Mouse (Mus musculus): ENCODE data around the gene Hdac1.

DNA sequence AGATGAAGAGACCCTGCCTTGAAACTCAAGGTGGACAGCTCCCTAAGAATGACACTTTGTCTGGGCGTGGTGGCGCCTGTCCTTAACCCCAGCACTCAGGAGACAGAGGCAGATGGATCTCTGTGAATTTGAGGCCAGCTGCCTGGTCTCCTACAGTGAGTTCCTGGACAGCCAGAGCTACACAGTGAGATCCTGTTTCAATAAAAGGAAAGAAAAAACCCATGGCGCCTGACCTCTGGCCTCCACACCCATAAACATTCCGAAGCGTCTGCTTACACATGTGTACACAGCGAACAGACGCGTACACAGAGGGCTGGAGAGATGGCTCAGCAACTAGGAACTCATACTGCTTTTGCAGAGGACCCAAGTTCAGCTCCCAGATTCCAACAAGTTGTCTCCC is 21.2 kb upstream of the Hdac1 start:
- no peak for TF ChIP-seq CTCF (IDR thresholded peaks at IDR 0.05; ENCODE audit: control insufficient read depth, insufficient read depth, low read length)
- TF ChIP-seq POLR2A (IDR thresholded peaks at IDR 0.05; ENCODE audit: borderline replicate concordance, control insufficient read depth, low read depth, low read length) = no peak

Data from bone marrow, adult 2 months (tissue).